Mouse (Mus musculus) embryonic fibroblast, embryonic 13.5 days (primary cell): ENCODE measurements around the gene Senp5. TPM values are rescaled to one million over a fixed set of nuclear protein-coding genes. Genes with fewer than 3 reads are reported as not detected.
"Not testable (repeated sequence)": the region's sequence is repeated elsewhere in the genome, so short reads cannot be mapped to it uniquely, and the experiment has no call there.

Experiments
- H3K27ac ChIP-seq: 2 replicates; pipeline ENCODE4 v1.5.1; 2012; ENCODE audit warnings: low read length, control low read depth, inconsistent platforms; ENCODE audit not compliant: insufficient read depth
- H3K4me1 ChIP-seq: 2 replicates; pipeline ENCODE4 v1.6.1; 2011; ENCODE audit warnings: low read length; ENCODE audit not compliant: control insufficient read depth, insufficient read depth
- H3K4me3 ChIP-seq: 2 replicates; pipeline ENCODE4 v1.5.1; 2011; ENCODE audit warnings: mild to moderate bottlenecking, control low read depth, low read length; ENCODE audit not compliant: insufficient read depth
- CTCF ChIP-seq: IDR thresholded peaks from 2 replicates; pipeline ENCODE4 v1.5.1; 2011; ENCODE audit warnings: mild to moderate bottlenecking, control low read depth, low read length, moderate library complexity, borderline replicate concordance; ENCODE audit not compliant: insufficient read depth
- POLR2A ChIP-seq: IDR thresholded peaks from 2 replicates; pipeline ENCODE4 v1.6.1; 2011; ENCODE audit warnings: low read depth, mild to moderate bottlenecking, control low read depth, low read length, moderate library complexity
- polyA plus RNA-seq: library from polyadenylated mRNA; stranded (reverse); fragments of >200 nt; gene quantifications from 2 replicates; pipeline ENCODE4 v1.2.4, GENCODE M21; 2011; ENCODE audit warnings: low read depth; ENCODE audit not compliant: missing spikeins, insufficient read length

The Senp5 gene
- polyA plus RNA-seq, 1 experiment = 54.9 TPM

DNA sequence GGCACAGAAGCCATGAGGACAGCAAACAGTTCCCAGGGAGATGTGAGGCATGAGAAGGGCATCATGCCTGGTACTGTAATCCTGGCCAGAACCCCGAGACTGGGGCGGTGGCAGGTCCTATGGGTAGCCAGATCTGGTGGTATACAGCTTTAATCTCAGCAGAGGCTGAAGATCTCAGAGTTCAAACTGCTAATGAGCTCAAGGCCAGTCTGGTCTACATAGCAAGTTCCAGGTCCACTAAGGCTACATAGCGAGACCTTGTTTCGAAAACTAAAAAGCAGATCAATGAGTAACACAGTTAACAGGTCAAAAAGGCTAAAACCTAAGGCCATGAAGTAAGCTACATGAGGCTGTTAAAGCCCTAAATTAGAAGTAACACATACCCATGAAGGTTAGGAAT, 9.9 kb downstream of the Senp5 start:
- Histone ChIP-seq H3K27ac (0 out of 2 replicates have a peak overlapping the region, but pooled peaks have one; percentile 67), H3K4me3 (no peak overlapping the region), H3K4me1 (no peaks in the 10 kb centered on the region)
- no peak for TF ChIP-seq POLR2A
- TF ChIP-seq CTCF = no peak

DNA sequence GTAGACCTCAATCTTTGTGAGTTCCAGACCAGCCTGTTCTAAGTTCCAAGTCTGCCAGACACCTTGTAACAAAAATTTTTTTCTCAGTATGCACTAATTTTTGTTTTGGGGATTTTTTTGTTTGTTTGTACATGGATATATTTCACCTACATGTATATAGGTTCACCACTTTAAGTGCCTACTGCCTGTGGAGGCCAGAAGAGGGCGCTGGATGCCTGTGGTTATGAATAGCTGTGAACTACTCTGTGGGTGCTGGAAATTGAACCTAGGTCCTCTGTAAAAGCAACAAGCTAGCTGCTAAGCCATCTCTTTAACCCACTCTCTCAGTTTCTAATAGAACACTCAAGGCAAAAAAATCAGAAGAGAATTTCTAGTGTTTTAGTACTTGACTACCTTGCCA, 11.0 kb downstream of the Senp5 start:
- TF ChIP-seq POLR2A (no peak), CTCF (0 out of 2 replicates have a peak, but pooled peaks have one; percentile 7)
- Histone ChIP-seq H3K4me1 (no peaks in the 10 kb centered on the region), H3K27ac (no peak overlapping the region), H3K4me3 (no peak overlapping the region)

DNA sequence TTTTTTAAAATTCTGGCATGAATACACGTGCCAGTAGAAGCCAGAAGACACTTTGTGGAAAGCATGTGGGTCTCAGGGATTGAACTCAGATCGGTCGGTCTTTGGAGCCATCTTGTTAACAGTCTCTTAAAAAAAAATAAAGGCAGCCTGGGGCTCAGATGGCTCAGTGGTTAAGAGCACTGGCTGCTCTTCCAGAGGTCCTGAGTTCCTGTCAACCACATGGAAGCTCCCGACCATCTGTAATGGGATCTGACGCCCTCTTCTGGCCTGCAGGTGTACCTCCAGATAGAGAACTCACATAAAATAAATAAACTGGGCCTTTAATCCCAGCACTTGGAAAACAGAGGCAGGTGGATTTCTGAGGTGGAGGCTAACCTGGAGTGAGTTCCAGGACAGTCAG, 22.1 kb downstream of the Senp5 start:
- TF ChIP-seq CTCF = no peak
- no peak for TF ChIP-seq POLR2A
- Histone ChIP-seq H3K27ac (no peak overlapping the region), H3K4me1 (no peaks in the 10 kb centered on the region; the same call in none of the 2 replicates), H3K4me3 (no peak overlapping the region)

DNA sequence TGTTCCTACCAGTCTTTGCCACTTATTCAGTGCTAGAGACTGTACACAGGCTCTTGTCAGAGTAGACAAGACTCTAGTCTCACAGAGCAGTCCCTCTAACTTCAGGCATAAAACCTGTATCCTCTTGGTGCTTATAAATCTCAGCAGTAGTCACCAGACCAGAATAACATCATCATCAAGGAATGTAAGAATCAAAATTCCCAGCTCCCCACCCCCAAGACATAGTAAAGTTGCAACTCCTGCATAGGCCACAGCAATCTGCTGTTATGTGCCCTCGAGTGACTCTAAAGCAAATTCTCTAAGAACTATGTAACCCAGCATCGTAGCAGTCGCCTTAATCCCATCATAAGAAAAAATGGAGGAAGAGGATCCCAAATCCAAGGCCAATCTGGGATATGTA, 23.6 kb downstream of the Senp5 start:
- peak overlapping the region; percentile 75 for H3K27ac ChIP-seq
- TF ChIP-seq POLR2A (no peak), CTCF (no peak)
- no peak overlapping the region for H3K4me3 ChIP-seq
- H3K4me1 ChIP-seq = no peaks in the 10 kb centered on the region; the same call in none of the 2 replicates

DNA sequence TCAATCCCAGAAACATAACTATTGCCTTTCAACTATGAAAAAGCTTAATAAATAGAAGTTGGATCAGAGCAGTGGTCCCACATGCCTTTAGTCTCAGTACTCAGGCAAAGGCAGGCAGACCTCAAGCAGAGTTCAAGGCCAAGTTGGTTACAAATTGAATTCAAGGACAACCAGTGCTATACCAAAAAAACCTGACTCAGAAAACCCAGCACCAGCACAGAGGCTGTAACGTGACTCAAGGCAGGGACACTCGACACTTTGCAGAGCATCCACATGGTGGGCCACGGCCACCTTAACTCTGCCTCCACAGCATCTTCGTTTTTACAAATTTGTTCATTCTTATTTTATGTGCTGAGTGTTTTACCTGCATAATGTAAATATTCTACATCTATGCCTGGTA, 27.8 kb downstream of the Senp5 start:
- H3K4me1 ChIP-seq = no peaks in the 10 kb centered on the region; the same call in none of the 2 replicates
- TF ChIP-seq POLR2A = no peak
- TF ChIP-seq CTCF = no peak
- no peak overlapping the region for H3K27ac ChIP-seq
- no peak overlapping the region for H3K4me3 ChIP-seq

DNA sequence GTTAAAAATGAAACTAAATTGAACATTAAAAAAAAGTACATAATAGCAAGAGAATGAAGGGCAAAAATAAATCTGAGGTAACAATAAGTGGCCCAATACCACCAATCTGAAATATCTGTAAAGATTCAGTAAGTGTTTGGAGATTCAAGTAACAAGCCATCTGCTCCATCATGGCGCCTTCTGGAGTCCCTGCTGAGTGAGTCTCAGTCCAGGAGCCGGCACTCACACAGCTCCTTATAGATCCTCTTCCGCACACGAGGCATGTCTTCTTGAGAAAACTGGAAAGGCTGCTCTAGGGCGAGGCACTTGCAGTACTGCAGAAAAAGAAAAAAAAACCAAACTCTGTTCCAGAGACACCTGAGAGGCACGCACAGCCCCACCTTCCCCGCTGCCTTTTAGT, 39.9 kb downstream of the Senp5 start:
- H3K4me3 ChIP-seq = no peak overlapping the region
- no peak for TF ChIP-seq POLR2A
- no peak for TF ChIP-seq CTCF
- no peak overlapping the region for H3K27ac ChIP-seq
- no peaks in the 10 kb centered on the region for H3K4me1 ChIP-seq

DNA sequence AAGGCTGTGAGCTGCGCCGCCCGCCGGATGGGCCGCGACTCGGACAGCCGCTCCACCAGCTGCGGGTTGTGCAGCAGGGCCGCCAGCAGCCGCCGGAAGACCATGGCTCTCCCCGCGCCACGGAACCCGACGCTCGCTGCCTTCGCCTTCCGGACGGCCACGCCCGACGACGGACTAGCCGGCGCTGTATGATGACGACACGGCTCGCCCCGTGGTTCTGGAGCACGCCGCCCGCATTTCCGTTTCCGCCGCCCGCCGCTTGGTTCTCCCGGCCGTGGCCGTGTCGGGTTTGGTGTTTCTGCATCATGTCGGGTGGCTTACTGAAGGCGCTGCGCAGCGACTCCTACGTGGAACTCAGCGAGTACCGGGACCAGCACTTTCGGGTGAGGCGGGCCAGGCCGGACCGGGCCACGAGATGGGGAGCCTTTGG, 54.7 kb downstream of the Senp5 start, which contains the start of the genes 0610012G03Rik and Ncbp2:
Gene 0610012G03Rik, minus strand, starts transcription at position 150 of the 430 bp plus-strand sequence.
Gene Ncbp2, plus strand, starts transcription at position 169 of the 430 bp plus-strand sequence.
- peak within 1 kb of the TSS; percentile 75 for H3K4me3 ChIP-seq
- 0 out of 2 replicates have a peak, but pooled peaks cover 3% of the 10 kb centered on the region for H3K4me1 ChIP-seq
- peak within 1 kb of the TSS; percentile 19; the same call in 1 of the 2 replicates for H3K27ac ChIP-seq
- TF ChIP-seq CTCF (no peak), POLR2A (peak; percentile 83)

DNA sequence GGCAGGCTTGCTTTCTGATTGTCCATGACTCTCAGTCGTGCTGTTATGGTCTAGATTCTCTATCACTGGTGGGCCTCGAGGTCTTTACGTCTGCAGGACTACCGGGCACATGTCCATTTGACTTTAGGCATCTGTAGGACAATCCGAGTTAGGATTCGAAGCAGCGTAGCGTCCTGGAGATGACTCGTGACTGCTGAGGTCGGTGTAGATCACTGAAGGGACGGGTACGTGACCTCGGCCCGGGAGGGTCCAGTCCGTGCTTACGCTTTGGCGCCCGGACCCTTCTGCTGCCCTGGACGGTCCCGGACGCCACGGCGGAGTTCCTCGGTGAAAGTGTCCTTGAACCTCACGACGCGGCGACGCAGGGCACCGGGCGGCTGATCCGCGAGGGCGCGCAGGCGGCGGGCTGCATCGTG, 55.2 kb downstream of the Senp5 start:
- TF ChIP-seq CTCF (no peak), POLR2A (no peak)
- H3K27ac ChIP-seq = peak overlapping the region; percentile 19; the same call in 1 of the 2 replicates
- 0 out of 2 replicates have a peak, but pooled peaks cover 3% of the 10 kb centered on the region for H3K4me1 ChIP-seq
- H3K4me3 ChIP-seq = peak overlapping the region; percentile 75

DNA sequence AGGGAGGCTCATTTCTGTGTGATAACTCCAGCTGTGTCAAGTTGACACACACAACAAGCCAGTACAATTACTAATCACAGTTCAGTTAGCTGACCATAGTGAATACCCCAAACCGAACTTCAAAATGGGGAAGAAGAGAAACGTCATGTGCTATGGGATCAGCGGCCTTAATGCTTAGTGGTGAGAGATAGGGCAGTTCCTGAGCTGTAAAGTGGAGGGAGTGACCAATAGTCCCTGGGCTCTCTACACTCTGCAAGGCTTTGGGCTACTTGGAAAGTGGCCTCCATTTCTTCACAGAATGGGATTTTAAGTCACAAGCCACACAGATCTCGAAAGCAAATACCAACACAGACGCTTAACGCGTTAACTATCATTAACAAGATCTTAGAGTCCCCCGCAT, 55.8 kb downstream of the Senp5 start:
- 0 out of 2 replicates have a peak, but pooled peaks cover 3% of the 10 kb centered on the region for H3K4me1 ChIP-seq
- H3K4me3 ChIP-seq = peak overlapping the region; percentile 75
- TF ChIP-seq POLR2A (no peak), CTCF (no peak)
- no peak overlapping the region for H3K27ac ChIP-seq

DNA sequence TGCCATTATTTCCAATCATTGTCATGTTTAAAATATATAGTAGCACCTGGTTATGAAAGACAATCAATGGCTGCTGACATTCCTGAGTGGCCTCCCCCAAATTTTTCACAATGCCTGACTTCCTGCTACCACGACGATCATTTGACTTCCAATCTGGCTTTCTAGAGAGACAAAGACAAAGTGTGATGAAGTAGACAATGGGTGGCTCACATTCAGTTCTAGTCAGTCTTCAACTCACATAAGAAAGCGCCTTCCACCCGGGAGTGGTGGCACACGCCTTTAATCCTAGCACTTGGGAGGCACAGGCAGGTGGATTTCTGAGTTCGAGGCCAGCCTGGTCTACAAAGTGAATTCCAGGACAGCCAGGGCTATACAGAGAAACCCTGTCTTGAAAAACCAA, 57.1 kb downstream of the Senp5 start:
- H3K4me1 ChIP-seq, H3K27ac ChIP-seq, H3K4me3 ChIP-seq: not testable (repeated sequence)

DNA sequence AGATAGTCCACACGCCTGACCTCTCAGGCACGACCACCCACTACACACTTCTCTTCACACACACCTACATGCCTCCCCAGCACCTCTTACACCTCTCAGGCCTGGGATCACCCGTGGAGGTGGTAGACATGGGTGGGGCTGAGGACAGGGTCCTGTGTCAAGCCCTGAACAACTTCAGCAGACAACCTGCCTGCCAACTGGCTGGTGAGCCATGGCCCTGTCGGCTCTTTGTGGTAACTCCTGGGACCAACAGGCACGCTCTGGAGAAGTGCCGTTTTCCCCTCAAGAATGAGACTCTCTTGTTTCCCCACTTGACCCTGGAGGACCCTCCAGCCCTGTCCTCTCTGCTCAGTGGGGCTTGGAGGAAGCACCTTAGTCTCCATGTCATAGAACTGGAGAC, 57.7 kb downstream of the Senp5 start:
- TF ChIP-seq CTCF (no peak), POLR2A (no peak)
- no peak overlapping the region for H3K4me3 ChIP-seq
- H3K4me1 ChIP-seq = 0 out of 2 replicates have a peak, but pooled peaks cover 3% of the 10 kb centered on the region
- no peak overlapping the region for H3K27ac ChIP-seq
